Mouse (Mus musculus) midbrain, embryonic 10.5 days (tissue): ENCODE results near the gene Gtf3c5. TPM values are rescaled to one million over a fixed set of nuclear protein-coding genes. Genes with fewer than 3 reads are reported as not detected.

Experiments used
- DNase-seq: peaks from one replicate; pipeline ENCODE4 v3.0.0-alpha.2; 2017; ENCODE audit warnings: low spot score
- H3K27ac ChIP-seq: fragments of 300-500 bp; sonication (generic); replicated peaks from 2 replicates; pipeline ENCODE4 v1.5.1; 2016; ENCODE audit warnings: mild to moderate bottlenecking
- H3K27me3 ChIP-seq: fragments of 300-500 bp; sonication (generic); 2 replicates; pipeline ENCODE4 v1.6.1; 2016; ENCODE audit warnings: low read depth, mild to moderate bottlenecking; ENCODE audit not compliant: poor library complexity, severe bottlenecking
- H3K36me3 ChIP-seq: fragments of 300-500 bp; sonication (generic); 2 replicates; pipeline ENCODE4 v1.6.1; 2016; ENCODE audit warnings: mild to moderate bottlenecking, moderate library complexity
- H3K4me1 ChIP-seq: fragments of 300-500 bp; sonication (generic); 2 replicates; pipeline ENCODE4 v1.6.1; 2016
- H3K4me3 ChIP-seq: fragments of 300-500 bp; sonication (generic); 2 replicates; pipeline ENCODE4 v1.5.1; 2016; ENCODE audit warnings: mild to moderate bottlenecking, moderate library complexity
- H3K9me3 ChIP-seq: fragments of 300-500 bp; sonication (generic); replicated peaks from 2 replicates; pipeline ENCODE4 v1.6.1; 2016; ENCODE audit warnings: mild to moderate bottlenecking
- WGBS: fragments of 180-500 bp; shearing (Covaris S2); methylation state at CpG from one replicate; pipeline ENCODE4 v1.1.7; 2016; 5-methylcytosine and 5-hydroxymethylcytosine counted together
- polyA plus RNA-seq: library from polyadenylated mRNA; unstranded; fragments of >200 nt; fragmentation: Nextera tagmentation; extraction: Ambion mirVana; gene quantifications from 2 replicates; pipeline ENCODE4 v1.2.1, GENCODE M21; 2016

The Gtf3c5 gene
- polyA plus RNA-seq, 1 experiment from 2014 or later = 58.1 TPM

DNA sequence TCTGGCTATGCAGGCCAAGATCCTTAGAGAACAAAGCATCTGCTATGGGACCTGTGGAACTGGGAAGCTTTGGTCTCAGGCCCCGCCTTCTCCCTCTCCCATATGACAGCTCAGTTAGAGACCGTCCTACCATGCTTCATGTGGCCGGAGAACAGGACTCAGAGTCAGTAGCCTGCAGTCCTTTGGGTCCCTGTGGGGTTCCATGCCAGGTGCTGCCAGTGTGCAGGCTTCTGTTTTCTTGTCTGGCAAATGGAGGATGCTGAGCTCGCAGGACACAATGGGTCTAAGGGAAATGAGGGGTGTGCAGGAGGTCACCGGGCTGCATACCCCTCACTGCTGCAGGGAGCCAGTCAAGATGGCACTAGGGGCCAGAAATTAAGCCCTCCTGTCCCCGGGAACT, 37.0 kb downstream of the Gtf3c5 start:
- no peaks in the 10 kb centered on the region for H3K27me3 ChIP-seq
- no peak overlapping the region for H3K27ac ChIP-seq
- peaks cover 95% of the 10 kb centered on the region for H3K36me3 ChIP-seq
- H3K9me3 ChIP-seq = no peaks in the 10 kb centered on the region
- H3K4me3 ChIP-seq = no peak overlapping the region
- no peak for DNase-seq
- WGBS = 81% methylated on average over 6 of the region's 6 CpGs
- H3K4me1 ChIP-seq = peaks cover 4% of the 10 kb centered on the region; the same call in 1 of the 2 replicates

GRCm38 (mm10) chr2:28545976-28546375, 37.6 kb downstream of the Gtf3c5 start:
- Histone ChIP-seq H3K4me1 (peaks cover 7% of the 10 kb centered on the region; the same call in 1 of the 2 replicates), H3K36me3 (peaks cover 92% of the 10 kb centered on the region), H3K4me3 (no peak overlapping the region), H3K27ac (peak overlapping the region; percentile 23; the same call in 1 of the 2 replicates), H3K27me3 (no peaks in the 10 kb centered on the region), H3K9me3 (no peaks in the 10 kb centered on the region)
- DNase-seq = no peak

DNA sequence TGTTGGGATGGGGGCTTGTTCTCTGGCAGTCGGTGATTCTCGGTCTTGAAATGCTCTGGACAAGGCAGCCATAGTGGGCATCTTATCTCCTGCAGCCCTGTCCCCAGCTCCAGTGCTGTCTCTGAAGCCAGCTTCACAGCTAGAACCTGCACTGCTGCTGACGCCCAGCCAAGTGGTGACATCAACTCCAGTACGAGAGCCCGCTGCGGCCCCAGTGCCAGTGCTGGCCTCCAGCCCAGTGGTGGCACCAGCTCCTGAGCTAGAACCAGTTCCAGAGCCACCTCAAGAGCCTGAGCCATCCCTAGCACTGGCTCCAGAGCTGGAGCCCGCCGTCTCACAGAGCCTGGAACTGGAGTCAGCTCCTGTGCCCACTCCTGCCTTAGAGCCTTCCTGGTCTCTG, 39.7 kb downstream of the Gtf3c5 start:
- Histone ChIP-seq H3K36me3 (peaks cover 79% of the 10 kb centered on the region), H3K4me3 (no peak overlapping the region), H3K9me3 (no peaks in the 10 kb centered on the region), H3K27me3 (no peaks in the 10 kb centered on the region), H3K27ac (0 out of 2 replicates have a peak overlapping the region, but pooled peaks have one; percentile 18), H3K4me1 (peaks cover 28% of the 10 kb centered on the region)
- 94% methylated on average over 8 of the region's 8 CpGs for WGBS
- no peak for DNase-seq

- Histone ChIP-seq H3K4me1 (peaks cover 57% of the 10 kb centered on the region), H3K9me3 (no peaks in the 10 kb centered on the region), H3K36me3 (peaks cover 52% of the 10 kb centered on the region), H3K27me3 (no peaks in the 10 kb centered on the region), H3K4me3 (no peak overlapping the region), H3K27ac (peak overlapping the region; percentile 81; the same call in 1 of the 2 replicates)
- 81% methylated on average over 8 of the region's 8 CpGs for whole genome bisulfite sequencing
- DNase-seq = no peak
These were observed 42.8 kb downstream of the Gtf3c5 start for GRCm38 (mm10) chr2:28540587-28541227.

DNA sequence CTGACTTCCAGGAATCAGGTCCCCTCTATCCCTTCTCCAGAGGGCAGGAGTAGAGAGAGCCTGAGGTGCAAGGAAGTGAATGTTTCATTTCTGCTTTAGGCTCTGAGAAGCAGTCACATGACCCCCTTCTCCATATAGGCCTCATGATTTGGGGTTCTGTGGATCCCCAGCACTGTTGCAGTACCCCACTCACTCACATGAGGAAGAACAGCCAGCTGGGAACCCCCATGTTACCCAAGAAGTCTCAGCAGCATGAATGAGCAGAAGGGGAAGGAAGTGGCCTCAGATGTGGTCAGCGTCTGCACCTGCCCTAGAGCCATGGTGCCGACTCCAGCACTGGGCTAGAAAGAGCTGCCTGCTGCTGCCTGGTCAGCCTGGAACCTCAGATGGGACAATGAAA, 43.6 kb downstream of the Gtf3c5 start:
- Histone ChIP-seq H3K36me3 (peaks cover 45% of the 10 kb centered on the region), H3K9me3 (no peaks in the 10 kb centered on the region), H3K4me1 (peaks cover 65% of the 10 kb centered on the region), H3K27ac (peak overlapping the region; percentile 81), H3K27me3 (no peaks in the 10 kb centered on the region), H3K4me3 (no peak overlapping the region)
- DNase-seq = no peak
- WGBS = 88% methylated on average over 2 of the region's 2 CpGs

DNA sequence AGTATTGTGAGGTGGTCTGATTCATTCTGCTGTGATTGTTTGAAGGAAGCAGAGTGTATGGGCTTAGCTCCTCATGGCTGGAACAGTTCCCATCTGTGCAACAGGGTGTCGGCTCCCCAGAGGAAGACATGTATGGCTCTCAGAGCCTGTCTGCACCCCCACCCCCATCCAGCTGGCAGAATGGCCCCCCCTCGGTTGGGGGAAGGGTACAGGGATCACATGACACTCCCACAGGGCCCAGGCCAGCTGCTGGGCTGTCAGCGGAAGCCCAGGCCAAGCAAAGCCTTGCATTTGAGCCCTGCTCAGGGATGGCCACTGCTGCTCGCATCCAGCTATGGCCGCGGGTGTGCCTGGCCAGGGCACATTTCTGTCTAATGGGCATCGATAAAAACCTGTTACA, 44.3 kb downstream of the Gtf3c5 start:
- Histone ChIP-seq H3K9me3 (no peaks in the 10 kb centered on the region), H3K4me3 (no peak overlapping the region), H3K27ac (peak overlapping the region; percentile 81), H3K27me3 (0 out of 2 replicates have a peak, but pooled peaks cover 3% of the 10 kb centered on the region), H3K4me1 (peaks cover 72% of the 10 kb centered on the region), H3K36me3 (peaks cover 37% of the 10 kb centered on the region)
- WGBS = 64% methylated on average over 7 of the region's 7 CpGs
- DNase-seq = peak; percentile 43

GRCm38 (mm10) chr2:28538817-28539128, 44.8 kb downstream of the Gtf3c5 start:
- peaks cover 8% of the 10 kb centered on the region; the same call in 1 of the 2 replicates for H3K27me3 ChIP-seq
- WGBS = 50% methylated on average over 1 of the region's 1 CpGs
- H3K27ac ChIP-seq = peak overlapping the region; percentile 81
- H3K4me1 ChIP-seq = peaks cover 76% of the 10 kb centered on the region
- H3K36me3 ChIP-seq = peaks cover 33% of the 10 kb centered on the region
- H3K9me3 ChIP-seq = no peaks in the 10 kb centered on the region
- no peak for DNase-seq
- no peak overlapping the region for H3K4me3 ChIP-seq

DNA sequence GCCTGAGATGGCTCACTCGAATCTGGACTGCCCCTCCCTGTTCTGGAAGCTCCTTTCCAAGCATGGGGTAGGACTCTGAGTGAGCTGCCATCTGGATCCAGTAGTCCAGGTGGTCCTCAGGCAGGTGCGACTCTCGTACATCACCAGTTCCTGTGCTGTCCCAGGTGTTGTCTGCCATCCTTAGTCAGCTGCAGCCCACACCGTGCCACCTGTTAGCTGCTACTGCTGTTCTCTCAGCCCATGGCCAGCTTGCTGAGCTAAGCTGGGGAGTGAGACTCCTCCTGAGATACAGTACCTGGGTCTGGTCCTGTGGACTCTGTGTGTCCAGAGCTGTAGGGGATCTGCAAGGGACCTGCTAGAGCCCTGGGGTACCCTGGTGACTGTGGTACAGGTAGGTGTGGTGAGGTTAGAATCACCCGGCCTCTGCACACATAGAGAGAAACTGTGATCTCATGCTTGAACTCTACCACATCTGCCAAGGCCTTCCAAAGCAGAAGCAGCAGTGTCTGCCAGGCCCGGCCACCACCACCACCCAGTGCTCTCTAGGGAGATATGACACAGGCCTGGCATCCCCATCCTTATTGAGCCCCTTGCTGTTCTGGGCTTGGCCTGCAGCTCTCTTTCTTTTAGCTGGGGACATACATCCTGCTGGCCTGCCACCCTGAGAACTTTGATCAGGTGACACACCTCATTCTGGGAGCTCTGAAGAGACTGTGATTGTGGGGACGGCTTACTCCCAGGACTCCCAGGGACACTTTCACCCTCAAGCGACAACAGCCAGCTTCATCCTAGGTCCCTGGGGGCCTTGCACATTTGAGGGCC, 45.3 kb downstream of the Gtf3c5 start:
- Histone ChIP-seq H3K27ac (peak overlapping the region; percentile 81), H3K4me1 (peaks cover 82% of the 10 kb centered on the region), H3K4me3 (no peak overlapping the region)

GRCm38 (mm10) chr2:28537634-28537920, 46.0 kb downstream of the Gtf3c5 start:
- peak; percentile 52 for DNase-seq
- Histone ChIP-seq H3K27ac (peak overlapping the region; percentile 18; the same call in 1 of the 2 replicates), H3K27me3 (peaks cover 15% of the 10 kb centered on the region; the same call in 1 of the 2 replicates), H3K4me3 (no peak overlapping the region), H3K36me3 (peaks cover 21% of the 10 kb centered on the region), H3K4me1 (peaks cover 88% of the 10 kb centered on the region), H3K9me3 (no peaks in the 10 kb centered on the region)
- WGBS = 32% methylated on average over 4 of the region's 4 CpGs

More for the DNA sequence above, 45.3 kb downstream of the Gtf3c5 start:
- Histone ChIP-seq H3K27me3 (peaks cover 13% of the 10 kb centered on the region; the same call in 1 of the 2 replicates), H3K9me3 (no peaks in the 10 kb centered on the region), H3K36me3 (peaks cover 27% of the 10 kb centered on the region)
- 81% methylated on average over 8 of the region's 8 CpGs for WGBS
- no peak for DNase-seq

DNA sequence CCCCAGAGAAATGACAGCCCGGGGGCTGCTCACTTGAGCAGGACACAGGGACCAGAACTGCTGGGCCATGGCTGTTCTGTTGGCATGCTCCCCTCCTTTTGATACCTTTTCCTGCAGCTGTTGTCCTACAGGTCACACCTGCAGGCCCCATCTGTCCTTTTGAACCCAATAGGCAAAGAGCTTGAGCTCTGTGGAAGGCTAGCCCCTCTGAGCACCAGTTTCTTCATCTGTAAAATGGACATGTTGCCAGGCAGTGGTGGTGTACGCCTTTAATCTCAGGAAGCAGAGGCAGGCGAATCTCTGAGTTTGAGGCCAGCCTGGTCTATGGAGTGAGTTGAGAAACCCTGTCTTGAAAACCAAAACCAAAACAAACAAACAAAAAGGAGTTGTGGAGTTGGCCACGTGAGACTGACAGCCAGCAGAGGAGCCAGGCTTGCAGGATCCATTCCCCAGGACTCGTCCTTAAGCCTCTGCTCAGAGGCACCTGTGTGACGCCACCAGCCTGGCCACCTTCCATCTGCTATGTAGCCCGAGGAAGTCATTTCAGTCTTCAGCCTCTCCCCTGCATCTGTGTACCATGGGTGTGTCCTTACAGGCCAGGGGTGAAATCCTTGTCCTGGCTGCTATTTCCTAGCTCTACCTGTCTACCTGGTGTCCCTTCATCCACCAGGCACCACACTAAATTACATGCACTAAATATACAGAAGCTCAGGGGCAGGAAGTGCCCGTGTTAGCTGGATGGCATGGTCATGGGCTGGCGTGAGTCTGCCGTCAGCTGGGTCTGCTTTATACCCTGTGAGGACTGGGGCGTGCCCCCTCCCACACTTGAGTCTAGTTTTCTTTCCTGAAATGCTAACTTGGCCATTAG, 46.6 kb downstream of the Gtf3c5 start:
- H3K4me3 ChIP-seq = no peak overlapping the region
- H3K9me3 ChIP-seq = no peaks in the 10 kb centered on the region
- no peak for DNase-seq
- peaks cover 15% of the 10 kb centered on the region; the same call in 1 of the 2 replicates for H3K27me3 ChIP-seq
- WGBS = 77% methylated on average over 11 of the region's 11 CpGs
- H3K4me1 ChIP-seq = peaks cover 94% of the 10 kb centered on the region
- H3K27ac ChIP-seq = peak overlapping the region; percentile 18; the same call in 1 of the 2 replicates
- peaks cover 15% of the 10 kb centered on the region for H3K36me3 ChIP-seq

GRCm38 (mm10) chr2:28536166-28536565, 47.4 kb downstream of the Gtf3c5 start:
- H3K36me3 ChIP-seq = peaks cover 7% of the 10 kb centered on the region; the same call in 1 of the 2 replicates
- peaks cover 15% of the 10 kb centered on the region; the same call in 1 of the 2 replicates for H3K27me3 ChIP-seq
- H3K4me3 ChIP-seq = no peak overlapping the region
- H3K4me1 ChIP-seq = peaks cover 98% of the 10 kb centered on the region
- DNase-seq = no peak
- WGBS = 74% methylated on average over 4 of the region's 4 CpGs
- H3K27ac ChIP-seq = peak overlapping the region; percentile 84
- H3K9me3 ChIP-seq = no peaks in the 10 kb centered on the region

- DNase-seq = no peak
- peaks cover 100% of the 10 kb centered on the region for H3K4me1 ChIP-seq
- H3K36me3 ChIP-seq = peaks cover 5% of the 10 kb centered on the region; the same call in 1 of the 2 replicates
- H3K9me3 ChIP-seq = no peaks in the 10 kb centered on the region
- peak overlapping the region; percentile 84 for H3K27ac ChIP-seq
- WGBS = 52% methylated on average over 7 of the region's 7 CpGs
- H3K4me3 ChIP-seq = peak overlapping the region; percentile 70; the same call in 1 of the 2 replicates
- H3K27me3 ChIP-seq = peaks cover 15% of the 10 kb centered on the region; the same call in 1 of the 2 replicates
These were observed 47.9 kb downstream of the Gtf3c5 start for GRCm38 (mm10) chr2:28535650-28536049.
